Mouse (Mus musculus) heart, postnatal 14 days (tissue): ENCODE data around the gene Smndc1. TPM values are rescaled to one million over a fixed set of nuclear protein-coding genes. Genes with fewer than 3 reads are reported as not detected.

Experiments
- DNase-seq, 2 experiments: peaks; one replicate each; pipeline ENCODE4 v3.0.0; 2021 to 2022
- intact Hi-C: fragments of 180-260 bp; cut with DNase I; formaldehyde crosslinking; loops from one replicate; pipeline ENCODE4 v1.15.1; 2025
- total RNA-seq, 2 experiments: library from RNA; stranded (reverse); gene quantifications; 2 replicates each; pipeline ENCODE4 v1.2.3; 2021

Gene Smndc1
- total RNA-seq, 2 experiments from 2014 or later = 29.7 to 31.6 TPM

DNA sequence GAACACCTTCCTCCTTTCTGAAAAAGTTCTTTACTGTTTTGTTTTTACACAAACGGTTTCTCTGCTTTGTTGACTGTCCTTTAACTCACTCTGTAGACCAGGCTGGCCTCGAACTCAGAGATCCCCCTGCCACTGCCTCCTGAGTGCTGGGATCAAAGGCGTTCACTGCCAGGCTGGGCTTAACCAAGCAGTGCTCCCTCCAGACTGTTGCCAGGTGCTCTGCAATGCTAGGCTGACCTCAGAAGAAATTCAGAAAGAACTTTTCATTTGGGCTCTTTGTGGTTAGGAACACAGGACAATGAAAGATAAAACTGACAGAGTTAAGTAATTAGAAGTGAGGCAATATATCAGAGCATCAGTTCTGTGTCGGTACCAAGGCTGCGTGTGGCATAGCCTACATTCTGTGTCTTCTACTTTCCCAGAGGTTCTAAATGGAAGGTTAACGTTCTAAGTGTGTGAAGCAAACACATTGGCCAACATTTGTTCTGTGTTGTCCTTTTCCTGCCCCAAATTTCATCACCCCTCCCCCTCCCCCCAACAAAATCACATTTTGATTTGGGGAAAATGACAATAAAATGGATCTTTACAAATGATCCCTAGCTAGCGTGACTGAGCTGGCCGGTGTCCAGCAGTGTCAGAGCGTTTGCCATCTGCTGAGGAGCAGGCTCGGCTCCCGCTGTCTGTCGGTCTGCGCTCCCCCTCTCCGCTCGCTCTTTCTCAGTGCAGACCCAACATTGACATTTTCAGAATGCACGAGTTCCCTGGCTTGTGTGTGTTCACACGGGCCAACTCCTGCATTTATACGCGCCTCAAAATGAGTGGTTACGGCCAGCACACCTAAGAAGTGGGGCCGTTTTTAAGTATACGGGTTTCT is 31.0 kb downstream of the Smndc1 start:
- DNase-seq = peak; percentile 54 to 58
- intact Hi-C loops = no loop called here

DNA sequence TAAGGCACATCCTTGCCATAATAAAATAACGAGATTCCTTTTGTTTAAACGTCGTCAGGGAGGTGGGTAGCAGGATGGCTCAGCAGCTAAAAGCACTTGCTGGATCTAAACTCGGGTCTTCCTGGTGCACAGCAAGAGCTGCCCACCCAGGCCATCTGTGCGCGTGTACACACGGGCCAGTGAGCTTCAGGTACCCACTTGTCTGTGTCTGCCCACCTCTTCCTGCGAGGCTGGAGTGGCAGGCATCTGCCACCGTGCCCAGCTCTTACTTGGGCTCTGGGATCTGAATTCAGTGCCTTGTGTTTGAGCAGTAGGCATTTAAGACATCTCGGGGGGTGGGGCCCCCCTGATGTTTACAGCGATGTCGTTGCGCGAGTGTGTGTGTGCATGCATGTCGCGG is 35.3 kb downstream of the Smndc1 start:
- no peak for DNase-seq
- intact Hi-C loops = no loop called here

DNA sequence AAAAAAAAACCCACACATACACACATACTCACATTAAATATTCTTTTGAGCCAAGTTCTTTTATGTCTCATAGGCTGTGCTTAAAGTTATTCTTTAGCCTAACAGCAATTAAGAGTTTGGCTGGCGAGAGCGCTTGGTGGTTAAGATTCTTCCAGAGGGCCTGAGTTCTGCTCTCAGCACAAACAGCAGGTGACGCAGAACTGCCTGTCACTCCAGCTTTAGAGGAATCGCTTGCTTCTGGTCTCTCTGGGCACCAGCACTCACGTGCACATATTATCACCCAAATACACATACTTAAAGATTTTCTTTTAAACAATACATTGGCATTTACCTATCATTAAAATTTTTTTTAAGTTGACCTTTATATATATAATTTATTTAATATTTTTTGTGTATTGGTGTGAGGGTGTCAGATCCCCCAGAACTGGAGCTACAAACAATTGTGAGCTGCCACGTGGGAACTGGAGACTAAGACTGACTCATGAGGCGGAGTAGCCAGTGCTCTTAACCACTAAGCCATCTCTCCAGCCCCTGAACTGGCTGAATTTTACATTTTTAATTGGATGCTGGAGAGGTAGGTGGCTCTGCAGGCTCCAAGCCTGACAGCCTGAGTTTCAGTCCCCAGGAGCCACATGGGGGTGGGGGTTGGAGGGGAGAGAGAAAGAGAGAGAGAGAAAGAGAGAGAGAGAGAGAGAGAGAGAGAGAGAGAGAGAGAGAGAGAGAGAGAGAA is 35.9 kb downstream of the Smndc1 start:
- DNase-seq = no peak
- intact Hi-C loops = no loop called here

DNA sequence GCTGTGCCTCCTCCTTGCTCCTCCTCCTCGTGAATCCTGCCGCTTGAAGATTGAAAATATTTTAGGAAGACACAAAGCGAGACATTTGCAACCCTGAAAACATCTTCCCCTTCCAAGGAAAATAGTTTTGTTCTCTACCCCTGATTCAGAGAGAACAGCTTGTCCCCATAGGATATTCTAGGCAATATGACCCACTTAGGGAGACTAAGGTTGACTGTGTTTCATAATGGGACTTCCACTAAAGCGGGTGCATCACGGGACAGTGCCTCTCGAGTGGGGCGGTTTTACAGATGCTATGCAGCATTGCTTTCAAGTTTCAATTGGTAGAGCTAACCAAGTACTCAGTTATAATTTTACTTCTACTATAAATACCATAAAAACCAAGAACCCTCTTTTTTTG is 36.5 kb downstream of the Smndc1 start:
- intact Hi-C loops = no loop called here
- no peak for DNase-seq

DNA sequence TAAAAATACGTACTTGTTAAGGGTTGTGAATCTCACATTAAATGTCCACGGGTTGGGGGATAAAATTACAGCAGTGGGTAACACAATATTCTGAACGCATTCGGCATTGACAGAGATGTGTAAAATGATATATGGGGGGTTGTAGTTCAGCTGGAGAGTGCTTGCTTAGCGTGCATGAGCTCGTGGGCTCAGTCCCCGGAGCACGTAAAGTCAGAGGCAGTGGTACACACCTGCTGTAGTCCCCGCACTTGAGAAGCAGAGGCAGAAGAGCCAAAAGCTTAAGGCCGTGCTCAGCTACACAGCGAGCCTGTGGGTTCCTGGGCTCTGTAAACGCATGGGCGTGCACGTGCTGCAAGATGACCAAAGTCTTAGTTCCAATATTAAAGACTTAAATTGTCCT is 44.6 kb downstream of the Smndc1 start:
- intact Hi-C loops = no loop called here
- no peak for DNase-seq

DNA sequence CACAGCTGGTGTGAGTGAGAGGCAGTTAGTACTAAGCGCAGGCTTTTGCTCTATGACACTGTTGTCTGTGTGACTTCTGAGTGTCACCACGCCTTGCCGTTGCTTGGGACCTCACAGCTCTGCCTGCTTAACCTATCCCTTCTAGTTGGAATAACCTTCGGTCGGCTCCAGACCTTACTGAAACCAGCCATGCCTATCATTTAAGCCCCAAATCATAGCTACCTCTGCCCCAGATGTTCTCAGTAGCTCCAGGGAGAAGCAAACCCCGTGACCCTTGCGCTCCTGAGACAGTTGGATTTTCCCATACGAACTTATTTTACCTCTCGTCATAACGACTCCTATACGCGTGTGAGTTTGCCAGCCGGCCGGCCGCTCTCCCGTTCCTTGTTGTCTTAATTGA is 46.3 kb downstream of the Smndc1 start:
- DNase-seq = no peak
- intact Hi-C loops = no loop called here

DNA sequence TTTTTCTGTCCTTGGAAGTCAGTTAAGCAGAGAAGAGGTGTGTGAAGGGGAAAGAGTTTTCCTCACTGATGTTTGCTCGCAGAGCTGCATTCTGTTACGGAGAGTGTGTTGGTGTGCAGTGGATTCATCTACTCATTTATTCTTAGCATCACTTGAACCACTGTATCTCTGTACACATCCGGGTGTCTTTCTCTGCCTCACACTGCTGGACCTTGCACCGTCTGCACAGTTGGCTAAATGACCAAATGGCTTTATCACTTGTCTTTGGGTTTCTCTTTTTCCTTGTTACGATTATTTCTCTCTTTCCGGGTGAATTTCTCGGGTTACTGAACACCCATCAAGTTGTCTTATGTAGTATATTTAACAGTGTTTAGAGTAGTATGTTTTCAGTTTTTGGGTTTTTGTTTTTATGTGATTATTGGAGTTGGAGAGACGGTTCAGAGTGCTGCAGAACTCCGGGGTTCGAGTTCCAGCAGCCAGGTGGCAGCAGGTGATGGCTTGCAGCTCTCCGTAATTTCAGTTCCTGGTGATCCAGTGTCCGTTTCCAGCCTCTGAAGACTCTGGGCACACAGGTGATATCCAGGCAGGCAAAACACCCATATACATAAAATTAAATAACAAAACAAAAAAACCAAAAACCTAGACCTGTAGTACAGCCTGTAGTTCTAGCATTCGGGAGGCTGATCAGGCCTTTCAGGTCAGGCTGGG is 47.0 kb downstream of the Smndc1 start:
- intact Hi-C loops = no loop called here
- DNase-seq = no peak

DNA sequence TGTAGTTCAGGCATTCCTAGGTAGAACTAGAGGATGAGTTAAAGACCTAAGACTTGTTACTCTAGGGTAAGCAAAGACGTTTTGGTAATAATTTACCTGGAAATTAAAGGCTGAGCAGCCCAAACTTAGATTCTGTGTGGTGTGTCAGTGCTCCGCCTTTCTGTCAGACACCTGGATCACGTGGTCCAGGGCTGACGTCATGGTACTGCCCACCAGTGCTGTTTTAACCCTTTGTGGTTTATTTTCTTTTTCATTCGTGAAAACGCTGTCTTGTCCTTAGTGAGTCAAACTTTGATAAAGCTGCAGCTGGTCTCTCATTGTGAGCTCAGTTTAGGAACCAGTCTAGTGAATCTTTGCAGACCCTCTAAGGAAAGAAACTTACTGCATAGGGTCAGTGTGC is 50.0 kb downstream of the Smndc1 start:
- intact Hi-C loops = no loop called here
- DNase-seq = no peak

DNA sequence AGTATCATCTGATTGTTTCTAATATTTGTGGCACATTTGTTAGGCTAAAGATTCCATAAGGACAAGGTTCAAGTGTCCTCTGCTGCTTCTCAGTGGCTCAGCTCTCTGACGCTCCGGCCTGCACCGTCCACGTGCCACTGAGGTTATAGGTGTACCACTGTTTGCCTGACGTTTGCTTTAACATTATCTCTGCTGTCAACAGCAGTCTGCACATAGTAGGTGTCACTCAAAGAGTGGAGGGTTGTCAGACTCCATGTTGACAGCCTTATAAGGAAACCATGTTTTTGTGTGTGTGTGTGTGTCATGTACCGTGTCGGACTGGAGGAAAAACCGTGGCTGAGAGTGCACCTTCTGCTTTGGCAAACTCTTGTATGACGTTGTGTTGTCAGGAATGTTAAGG is 55.1 kb downstream of the Smndc1 start:
- intact Hi-C loops = no loop called here
- no peak for DNase-seq

DNA sequence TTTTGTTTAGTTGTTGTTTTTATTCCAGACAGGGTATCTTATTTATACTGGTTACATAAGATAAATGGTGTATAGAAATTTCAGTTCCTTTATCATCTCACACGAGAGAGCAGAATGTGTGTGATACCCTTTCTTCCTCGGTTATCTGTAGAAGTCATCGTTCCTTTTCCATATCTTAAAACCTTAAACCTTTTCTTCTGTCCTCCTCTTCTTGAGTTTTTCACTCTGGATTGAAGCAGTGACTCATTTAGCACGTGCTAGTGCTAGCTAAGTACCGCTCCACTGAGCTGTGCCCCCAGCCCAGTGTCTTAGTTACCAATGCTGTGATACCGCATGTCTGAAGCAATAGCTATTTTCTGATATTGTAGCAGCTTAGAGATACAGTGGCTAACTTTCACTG is 56.6 kb downstream of the Smndc1 start:
- no peak for DNase-seq
- intact Hi-C loops = no loop called here

DNA sequence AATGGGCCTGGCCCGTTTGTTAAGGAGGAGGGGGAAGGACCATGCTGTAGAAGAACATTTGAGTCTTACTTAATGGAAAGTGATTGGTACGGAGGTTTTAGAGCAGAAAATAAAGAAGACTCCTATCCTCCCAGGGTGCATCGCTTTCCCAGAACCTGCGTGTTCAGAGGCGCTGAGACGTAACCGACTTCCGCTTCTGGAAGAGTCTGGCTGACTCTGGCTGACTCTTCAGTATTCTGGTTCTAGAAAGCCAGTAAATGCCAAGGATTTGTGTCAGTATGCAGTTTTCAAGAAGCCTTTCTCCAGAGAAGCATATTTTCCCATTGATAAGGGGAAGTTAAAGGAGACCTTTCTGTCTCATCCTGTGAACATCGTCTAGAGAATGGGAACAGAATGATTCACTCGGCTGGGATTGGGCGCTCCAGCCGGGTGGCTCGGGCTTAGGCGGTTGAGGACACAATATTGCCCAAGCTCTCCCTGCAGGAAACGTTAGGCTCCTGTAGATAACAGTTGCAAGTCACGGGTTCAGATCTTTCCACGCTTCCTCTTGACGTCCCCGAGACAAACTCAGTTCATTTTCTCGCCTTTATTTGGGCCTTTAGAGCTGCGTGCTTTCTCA is 58.4 kb downstream of the Smndc1 start:
- intact Hi-C loops = no loop called here
- DNase-seq = no peak

DNA sequence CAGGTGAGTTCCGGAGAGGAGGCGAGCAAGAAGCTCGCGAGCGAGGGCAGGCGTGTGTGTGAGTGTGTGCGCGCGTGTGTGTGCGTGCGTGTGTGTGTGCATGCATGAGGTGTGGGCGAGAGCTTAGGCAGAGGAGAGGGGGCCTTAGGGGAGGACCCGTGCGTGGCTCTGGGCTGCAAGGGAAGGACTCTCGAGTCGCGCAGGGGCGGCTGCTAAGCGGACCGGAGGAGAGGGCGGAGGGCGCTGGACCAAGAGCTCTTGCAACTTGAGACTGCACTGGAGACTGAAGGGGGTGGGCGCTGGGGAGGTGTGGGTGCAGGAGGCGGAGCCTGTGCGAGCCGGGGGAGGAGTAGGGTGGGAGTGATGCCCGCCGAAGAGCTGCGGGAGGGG is 60.4 kb downstream of the Smndc1 start:
- intact Hi-C loops = loop anchor here (2.0 to 5.0 kb wide), 4 partner anchors 17 to 188 kb away; partner anchors contain the start of gene Add3
- DNase-seq = peak; percentile 73 to 79

Other genes with a start within 250 kb of the Smndc1 start
- gene Mxi1, start 80.1 kb downstream of the Smndc1 start, total RNA-seq = 10 to 100 TPM; 37.0 to 40.7 TPM
- not detected for gene Gm10197, start 18.8 kb downstream of the Smndc1 start, total RNA-seq
- 10 to 100 TPM in 1 of 2 experiments, 1 to 10 TPM in 1; 9.9 to 10.0 TPM for gene Dusp5, start 138.5 kb upstream of the Smndc1 start, total RNA-seq
- 10 to 100 TPM; 85.0 to 85.9 TPM for gene Nutf2-ps1, start 198.5 kb upstream of the Smndc1 start, total RNA-seq
- 10 to 100 TPM; 22.1 to 22.8 TPM for gene Smc3, start 209.8 kb upstream of the Smndc1 start, total RNA-seq